Mouse (Mus musculus) heart, embryonic 12.5 days (tissue): ENCODE measurements around the gene Cyp3a57. TPM values are rescaled to one million over a fixed set of nuclear protein-coding genes. Genes with fewer than 3 reads are reported as not detected.

Experiments used
- ATAC-seq: fragments of 200-750 bp; cut with Nextera tagmentation; 2 replicates; pipeline ENCODE4 v1.8.0; 2017; ENCODE audit warnings: moderate TSS enrichment, moderate library complexity; ENCODE audit not compliant: insufficient number of reproducible peaks, low FRiP score
- H3K27ac ChIP-seq: fragments of 300-500 bp; sonication (generic); 2 replicates; pipeline ENCODE4 v1.5.1; 2016; ENCODE audit warnings: mild to moderate bottlenecking, moderate library complexity; ENCODE audit not compliant: poor library complexity, severe bottlenecking
- H3K27me3 ChIP-seq: fragments of 300-500 bp; sonication (generic); replicated peaks from 2 replicates; pipeline ENCODE4 v1.6.1; 2016; ENCODE audit warnings: mild to moderate bottlenecking, moderate library complexity
- H3K36me3 ChIP-seq: fragments of 300-500 bp; sonication (generic); 2 replicates; pipeline ENCODE4 v1.6.1; 2016; ENCODE audit warnings: mild to moderate bottlenecking, moderate library complexity
- H3K4me1 ChIP-seq: fragments of 300-500 bp; sonication (generic); replicated peaks from 2 replicates; pipeline ENCODE4 v1.6.1; 2016; ENCODE audit warnings: mild to moderate bottlenecking
- H3K4me2 ChIP-seq: fragments of 300-500 bp; sonication (generic); 2 replicates; pipeline ENCODE4 v1.6.1; 2016; ENCODE audit warnings: mild to moderate bottlenecking, moderate library complexity
- H3K4me3 ChIP-seq: fragments of 300-500 bp; sonication (generic); 2 replicates; pipeline ENCODE4 v1.5.1; 2016; ENCODE audit warnings: mild to moderate bottlenecking
- H3K9ac ChIP-seq: fragments of 300-500 bp; sonication (generic); 2 replicates; pipeline ENCODE4 v1.6.1; 2016; ENCODE audit warnings: mild to moderate bottlenecking, moderate library complexity
- H3K9me3 ChIP-seq: fragments of 300-500 bp; sonication (generic); replicated peaks from 2 replicates; pipeline ENCODE4 v1.6.1; 2016; ENCODE audit warnings: mild to moderate bottlenecking, moderate library complexity
- WGBS: fragments of 180-500 bp; shearing (Covaris S2); methylation state at CpG from one replicate; pipeline ENCODE4 v1.1.7; 2016; 5-methylcytosine and 5-hydroxymethylcytosine counted together
- polyA plus RNA-seq: library from polyadenylated mRNA; unstranded; fragments of >200 nt; fragmentation: Nextera tagmentation; extraction: Ambion mirVana; gene quantifications from 2 replicates; pipeline ENCODE4 v1.2.1, GENCODE M21; 2016

Cyp3a57 gene
- polyA plus RNA-seq, 1 experiment from 2014 or later = not detected

- H3K9me3 ChIP-seq = peaks cover 18% of the 10 kb centered on the region
- no peak overlapping the region for H3K9ac ChIP-seq
- no peak overlapping the region for H3K4me2 ChIP-seq
- no peaks in the 10 kb centered on the region for H3K27me3 ChIP-seq
- H3K4me1 ChIP-seq = no peaks in the 10 kb centered on the region
- WGBS = 37% methylated on average over 1 of the region's 1 CpGs
- no peak overlapping the region for H3K4me3 ChIP-seq
- H3K36me3 ChIP-seq = no peaks in the 10 kb centered on the region
- H3K27ac ChIP-seq = no peak overlapping the region
- no peak for ATAC-seq
Observed at GRCm38 (mm10) chr5:145422287-145422686, 77.2 kb downstream of the Cyp3a57 start.

- Histone ChIP-seq H3K4me3 (no peak overlapping the region), H3K4me1 (no peaks in the 10 kb centered on the region), H3K27ac (no peak overlapping the region), H3K9ac (no peak overlapping the region), H3K4me2 (no peak overlapping the region), H3K9me3 (peaks cover 19% of the 10 kb centered on the region), H3K27me3 (no peaks in the 10 kb centered on the region), H3K36me3 (no peaks in the 10 kb centered on the region)
- no peak for ATAC-seq
Observed at GRCm38 (mm10) chr5:145431004-145431403, 85.9 kb downstream of the Cyp3a57 start.

GRCm38 (mm10) chr5:145433688-145434087, 88.6 kb downstream of the Cyp3a57 start:
- WGBS = 77% methylated on average over 1 of the region's 1 CpGs
- ATAC-seq = no peak
- no peak overlapping the region for H3K27ac ChIP-seq

More at GRCm38 (mm10) chr5:145433688-145434087, 88.6 kb downstream of the Cyp3a57 start:
- H3K36me3 ChIP-seq = no peaks in the 10 kb centered on the region
- no peak overlapping the region for H3K4me2 ChIP-seq
- no peaks in the 10 kb centered on the region for H3K4me1 ChIP-seq
- H3K4me3 ChIP-seq = no peak overlapping the region
- peaks cover 19% of the 10 kb centered on the region for H3K9me3 ChIP-seq
- H3K9ac ChIP-seq = no peak overlapping the region
- no peaks in the 10 kb centered on the region for H3K27me3 ChIP-seq

Other genes starting within 250 kb of the Cyp3a57 start
- gene Arpc1b, start 231.1 kb upstream of the Cyp3a57 start, polyA plus RNA-seq = 187 and 192 TPM in 2 replicates
- 71.8 and 78.5 TPM in 2 replicates for gene Pdap1, start 205.0 kb upstream of the Cyp3a57 start, polyA plus RNA-seq
- gene Bud31, start 204.9 kb upstream of the Cyp3a57 start, polyA plus RNA-seq = 140 and 151 TPM in 2 replicates
- gene Ptcd1, start 178.2 kb upstream of the Cyp3a57 start, polyA plus RNA-seq = 13.1 and 14.1 TPM in 2 replicates
- 31.4 and 31.9 TPM in 2 replicates for gene Cpsf4, start 178.1 kb upstream of the Cyp3a57 start, polyA plus RNA-seq
- gene Atp5j2, start 153.2 kb upstream of the Cyp3a57 start, polyA plus RNA-seq = 997 and 1,021 TPM in 2 replicates
- gene Zkscan14, start 143.4 kb upstream of the Cyp3a57 start, polyA plus RNA-seq = 6.5 and 6.6 TPM in 2 replicates
- gene Zkscan5, start 140.7 kb upstream of the Cyp3a57 start, polyA plus RNA-seq = 10.7 and 11.5 TPM in 2 replicates
- 32.7 and 35.2 TPM in 2 replicates for gene Zfp655, start 113.6 kb upstream of the Cyp3a57 start, polyA plus RNA-seq
- gene Zscan25, start 64.8 kb upstream of the Cyp3a57 start, polyA plus RNA-seq = 0.37 and 0.49 TPM in 2 replicates
- not detected in 2 replicates for gene Cyp3a16, start 124.4 kb downstream of the Cyp3a57 start, polyA plus RNA-seq
- not detected in 2 replicates for gene Cyp3a41b, start 239.5 kb downstream of the Cyp3a57 start, polyA plus RNA-seq